Mouse (Mus musculus) MEL (cell line): ENCODE results near the gene Mapt.

Experiments used
- GABPA ChIP-seq: IDR thresholded peaks from 2 replicates; pipeline ENCODE4 v1.6.1; 2012; ENCODE audit warnings: low read depth, mild to moderate bottlenecking, inconsistent platforms, low read length, improper control_type of control experiment, moderate library complexity
- KAT2A ChIP-seq: conservative IDR thresholded peaks from 2 replicates; pipeline ENCODE4 v1.6.1; 2012; ENCODE audit warnings: low read depth, low read length, improper control_type of control experiment, inconsistent platforms
- MAX ChIP-seq: IDR thresholded peaks from 2 replicates; pipeline ENCODE4 v1.6.1; 2011; ENCODE audit warnings: low read length, improper control_type of control experiment
- POLR2A ChIP-seq, 2 experiments: IDR thresholded peaks; 2 replicates each; pipeline ENCODE4 v1.6.1; 2011 to 2012; ENCODE audit warnings: low read length in 2 of 2, mild to moderate bottlenecking in 2 of 2, control low read depth in 1 of 2, improper control_type of control experiment in 1 of 2, low read depth in 1 of 2, moderate library complexity in 1 of 2; ENCODE audit not compliant: control insufficient read depth in 1 of 2, insufficient read depth in 1 of 2, poor library complexity in 1 of 2
- TCF12 ChIP-seq: IDR thresholded peaks from 2 replicates; pipeline ENCODE4 v1.6.1; 2014; ENCODE audit warnings: low read depth, mild to moderate bottlenecking, inconsistent platforms, low read length, improper control_type of control experiment, moderate library complexity

DNA sequence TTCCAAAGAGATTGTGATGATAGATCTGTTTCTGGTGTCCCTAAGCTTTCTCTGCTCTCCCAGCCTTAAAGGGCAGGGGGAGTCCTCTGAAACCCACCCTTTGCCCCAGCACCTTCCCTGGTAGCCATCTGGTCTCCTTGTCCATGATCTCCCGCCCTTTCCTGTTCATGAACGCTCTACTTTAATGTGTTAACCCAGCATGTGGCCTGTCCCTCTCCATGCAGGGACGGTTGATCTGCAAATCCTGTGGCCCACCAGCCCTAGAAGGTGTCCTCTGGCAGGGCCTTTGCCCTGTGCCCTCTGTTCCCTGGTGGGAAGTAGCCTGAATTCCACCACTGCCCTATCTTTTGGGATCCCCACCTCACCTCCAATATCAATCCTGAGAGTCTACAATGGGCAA lies 39.3 kb downstream of the Mapt start:
- no peak for TF ChIP-seq MAX
- TF ChIP-seq POLR2A (IDR thresholded peaks at IDR 0.05; ENCODE audit: control insufficient read depth in 1 of 2, insufficient read depth in 1 of 2, low read depth in 1 of 2, low read length in 2 of 2, poor library complexity in 1 of 2) = no peak
- TF ChIP-seq GABPA = no peak
- no peak for TF ChIP-seq TCF12
- TF ChIP-seq KAT2A = no peak
